Mouse (Mus musculus): Measurements from ENCODE around the gene Rhot2. TPM values are rescaled to one million over a fixed set of nuclear protein-coding genes. Genes with fewer than 3 reads are reported as not detected.

Gene Rhot2
- 10 to 100 TPM; 32.6 to 40.3 TPM for polyA plus RNA-seq (2017; shearing (Covaris generic))

DNA sequence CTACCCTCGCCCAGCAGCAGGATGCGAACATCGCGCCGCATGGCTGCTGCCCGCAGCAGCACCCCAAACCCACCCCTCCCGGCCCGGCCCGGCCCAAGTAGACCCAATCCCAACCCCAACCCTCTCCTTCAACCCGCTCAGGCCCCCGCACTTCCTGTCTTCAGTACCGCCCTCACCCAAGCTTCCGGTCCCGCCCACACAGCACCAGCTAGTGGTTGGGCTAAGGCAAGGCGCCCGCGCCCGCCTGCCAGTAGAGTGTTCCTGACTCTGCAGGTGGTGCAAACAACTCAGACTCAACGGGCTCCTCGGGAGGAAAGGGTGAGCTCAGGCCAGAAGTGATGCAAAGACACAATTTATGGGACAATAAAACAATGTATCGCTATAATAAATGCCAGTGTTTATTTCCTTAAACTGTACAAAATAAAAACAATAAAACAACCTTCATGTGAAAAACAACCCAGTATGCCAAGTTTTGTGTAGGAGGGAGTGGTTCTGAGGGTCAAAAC lies at the start of gene Rhot2:
TSS of gene Rhot2 (minus strand) at position 456 of the 506 bp plus-strand sequence.

DNA sequence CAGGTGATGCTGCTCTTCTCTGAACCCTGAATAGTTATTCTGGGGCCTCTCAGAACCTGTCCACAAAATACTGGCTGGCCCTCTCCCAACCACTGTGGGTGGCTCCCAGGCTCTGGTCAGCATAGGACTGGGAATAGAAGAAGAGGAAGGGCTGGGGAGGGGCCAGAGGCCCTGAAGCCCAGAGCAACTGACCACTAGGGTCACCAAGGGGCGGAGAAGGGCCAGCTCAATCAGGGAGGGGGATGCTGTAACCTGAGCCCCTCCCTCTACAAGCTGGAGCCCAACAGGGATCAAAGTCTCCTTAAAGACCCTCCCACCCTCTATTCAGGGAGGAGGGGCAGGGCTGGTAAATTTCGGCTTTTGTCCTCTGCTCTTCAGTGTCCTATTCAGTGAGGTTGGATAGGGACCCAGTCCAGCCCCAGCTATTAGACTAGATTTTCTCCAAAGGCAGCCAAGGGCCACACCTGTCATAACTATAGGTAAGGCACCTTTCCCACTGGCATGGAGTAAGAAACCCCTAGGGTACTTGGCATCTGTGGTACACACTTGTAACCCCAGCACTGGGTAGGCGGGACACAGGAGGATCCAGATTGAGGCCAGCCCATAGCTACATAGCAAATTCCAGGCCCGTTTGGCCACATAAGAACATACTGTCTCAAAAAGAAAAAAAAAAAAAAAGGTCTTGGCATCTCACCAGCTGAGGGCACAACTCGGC lies 35.7 kb upstream of the Rhot2 start, which contains the start of gene Wfikkn1:
TSS of gene Wfikkn1 (minus strand) at position 663 of the 715 bp plus-strand sequence.

GRCm38 (mm10) chr17:25874721-25875170 lies 30.1 kb upstream of the Rhot2 start, which contains the start of gene Mettl26:
TSS of gene Mettl26 (plus strand) at chr17:25875074.

GRCm38 (mm10) chr17:25868601-25869191 lies 24.0 kb upstream of the Rhot2 start, which contains the start of gene Mcrip2:
TSS of gene Mcrip2 (minus strand) at chr17:25868764.

DNA sequence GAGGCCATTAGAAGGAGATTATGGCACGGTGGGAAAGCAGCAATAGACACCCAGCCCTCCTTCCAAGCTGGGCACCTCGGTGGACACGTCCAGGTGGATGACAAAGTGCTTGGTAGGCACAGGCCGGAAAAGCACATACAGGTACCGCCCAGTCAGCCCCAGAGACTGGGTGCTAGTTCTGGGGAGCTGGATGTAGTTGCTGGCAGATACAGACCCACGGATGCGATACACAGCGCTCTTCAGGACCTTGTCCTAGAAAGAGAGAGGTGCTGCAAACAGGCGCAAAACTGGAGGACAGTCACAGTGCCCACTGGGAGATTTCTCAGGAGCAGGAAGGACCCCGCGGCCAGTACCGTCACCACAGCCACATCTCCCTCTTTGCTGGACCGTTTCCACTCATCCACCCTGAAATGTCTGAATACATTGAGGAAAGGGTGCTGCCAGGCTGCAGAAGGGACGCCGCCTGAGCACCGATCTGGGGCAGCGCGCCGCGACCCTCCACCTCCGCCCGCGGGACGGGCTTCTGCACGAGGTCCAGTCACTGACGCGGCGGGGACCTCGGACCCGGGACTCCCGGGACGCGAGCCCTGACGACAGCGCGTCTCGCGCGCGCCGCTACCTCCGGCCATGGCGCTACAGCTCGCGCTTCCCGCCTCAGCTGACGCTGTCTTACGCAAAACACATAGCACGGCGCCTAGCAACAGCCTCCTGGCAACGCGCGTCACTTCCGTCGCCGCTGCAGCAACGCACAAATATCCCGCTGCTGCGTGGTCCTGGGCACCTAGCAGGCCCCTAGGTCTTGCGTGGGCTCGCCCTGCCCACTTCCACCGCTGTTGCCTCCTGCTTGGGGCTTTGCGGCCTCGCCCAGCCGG lies 16.4 kb upstream of the Rhot2 start, which contains the start of gene Wdr90:
TSS of gene Wdr90 (minus strand) at position 670 of the 872 bp plus-strand sequence.

DNA sequence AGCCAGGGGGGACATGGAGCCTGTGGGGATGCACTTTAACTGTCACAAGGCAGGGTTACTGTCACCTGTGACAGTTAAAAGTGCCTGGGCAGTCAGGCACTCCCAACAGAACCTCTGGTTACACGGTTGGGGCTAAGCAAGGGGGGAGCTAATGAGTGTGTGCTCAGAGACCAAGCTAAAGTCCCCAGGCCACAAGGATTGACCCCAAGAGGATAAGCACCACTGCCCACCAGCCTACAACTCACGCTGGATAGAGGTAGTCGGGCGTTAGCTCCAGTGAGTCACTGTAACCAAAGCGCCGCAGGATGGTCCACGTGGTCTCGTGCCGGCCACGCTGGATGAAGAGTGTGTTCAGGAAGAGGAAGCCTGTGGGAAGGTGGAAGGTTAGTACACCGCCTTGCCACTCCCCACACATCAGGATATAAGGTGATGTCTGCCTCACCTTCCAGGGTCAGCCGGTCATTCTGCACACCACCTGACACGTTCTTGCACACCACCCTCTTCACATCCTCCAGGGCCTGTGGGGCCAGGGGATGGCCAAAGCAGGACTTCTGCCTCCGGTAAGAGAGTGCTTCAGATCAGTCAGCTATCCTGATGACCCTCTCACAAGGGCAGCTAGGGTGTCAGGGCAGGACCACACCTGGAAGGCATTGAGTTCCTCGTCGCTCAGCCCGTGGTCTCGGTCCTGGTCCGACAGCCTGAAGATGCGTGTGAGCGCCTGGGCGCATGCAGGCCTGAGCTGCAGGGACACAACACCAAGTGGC lies 3.4 kb downstream of the Rhot2 start, which contains the start of gene Gm20683:
TSS of gene Gm20683 (minus strand) at position 647 of the 764 bp plus-strand sequence.

GRCm38 (mm10) chr17:25837076-25837410 lies 7.6 kb downstream of the Rhot2 start, which contains the start of gene Rhbdl1:
TSS of gene Rhbdl1 (minus strand) at chr17:25837295.

GRCm38 (mm10) chr17:25833291-25833663 lies 11.4 kb downstream of the Rhot2 start, which contains the start of gene Stub1:
TSS of gene Stub1 (minus strand) at chr17:25833404.

DNA sequence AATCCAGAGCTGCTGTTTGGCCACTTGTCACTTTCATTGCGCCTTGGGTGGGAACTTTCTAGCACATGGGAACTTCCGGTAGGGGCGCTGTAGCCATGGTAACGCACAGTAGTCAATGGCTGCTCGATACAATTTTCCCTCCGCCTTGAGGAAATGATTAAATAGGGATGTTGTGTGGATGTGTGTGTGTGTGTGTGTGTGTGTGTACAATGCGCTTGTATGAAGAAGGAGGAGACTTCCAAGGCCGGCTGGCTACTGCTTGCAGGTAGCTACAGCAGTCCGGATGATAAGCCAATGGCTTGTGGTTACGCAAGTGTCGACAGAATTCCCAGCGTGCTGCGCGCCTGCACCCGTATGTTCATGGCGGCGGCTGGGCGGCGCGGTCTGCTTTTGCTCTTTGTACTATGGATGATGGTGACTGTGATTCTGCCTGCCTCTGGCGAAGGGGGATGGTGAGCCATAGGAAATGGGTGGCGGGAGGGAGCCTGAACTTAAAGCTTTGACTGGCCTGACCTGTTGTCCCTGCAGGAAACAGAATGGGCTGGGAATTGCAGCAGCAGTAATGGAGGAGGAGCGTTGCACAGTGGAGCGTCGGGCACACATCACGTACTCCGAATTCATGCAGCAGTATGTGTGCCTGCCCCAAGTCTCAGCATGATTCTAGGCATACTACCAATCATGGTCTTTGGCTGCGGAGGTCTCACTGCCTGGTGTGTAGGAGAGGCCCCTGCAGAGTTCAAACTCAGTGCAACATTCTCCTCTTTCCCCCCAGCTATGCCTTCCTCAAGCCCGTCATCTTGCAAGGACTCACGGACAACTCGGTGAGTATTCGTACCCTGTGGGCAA lies 15.7 kb downstream of the Rhot2 start, which contains the start of gene Jmjd8:
TSS of gene Jmjd8 (plus strand) at position 156 of the 846 bp plus-strand sequence.

DNA sequence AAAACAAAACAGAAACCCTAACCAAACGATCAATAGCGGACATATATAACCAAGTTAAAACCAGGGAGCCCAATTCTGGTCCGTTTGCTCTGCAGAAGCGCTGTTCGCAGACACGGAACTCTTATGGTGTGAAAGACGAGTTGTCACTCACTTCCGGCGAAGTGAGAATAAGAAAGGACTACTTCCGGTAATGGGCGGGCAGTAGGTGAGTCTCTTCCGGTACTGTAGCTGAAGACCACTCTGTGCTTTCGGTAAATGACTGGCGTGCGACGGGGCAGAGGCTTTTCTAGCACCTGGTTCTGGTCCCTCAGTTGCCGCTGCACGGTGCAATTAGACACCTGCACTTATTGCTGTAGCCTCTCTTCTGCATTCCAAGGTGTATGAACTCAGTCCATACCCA lies 21.2 kb downstream of the Rhot2 start, which contains the start of gene Wdr24:
TSS of gene Wdr24 (plus strand) at position 176 of the 400 bp plus-strand sequence.

GRCm38 (mm10) chr17:25808789-25809605 lies 35.7 kb downstream of the Rhot2 start, which contains the start of gene Fbxl16:
TSS of gene Fbxl16 (plus strand) at chr17:25809085.

GRCm38 (mm10) chr17:25796951-25797369 lies 47.7 kb downstream of the Rhot2 start, which contains the start of gene Metrn:
TSS of gene Metrn (minus strand) at chr17:25797136.

DNA sequence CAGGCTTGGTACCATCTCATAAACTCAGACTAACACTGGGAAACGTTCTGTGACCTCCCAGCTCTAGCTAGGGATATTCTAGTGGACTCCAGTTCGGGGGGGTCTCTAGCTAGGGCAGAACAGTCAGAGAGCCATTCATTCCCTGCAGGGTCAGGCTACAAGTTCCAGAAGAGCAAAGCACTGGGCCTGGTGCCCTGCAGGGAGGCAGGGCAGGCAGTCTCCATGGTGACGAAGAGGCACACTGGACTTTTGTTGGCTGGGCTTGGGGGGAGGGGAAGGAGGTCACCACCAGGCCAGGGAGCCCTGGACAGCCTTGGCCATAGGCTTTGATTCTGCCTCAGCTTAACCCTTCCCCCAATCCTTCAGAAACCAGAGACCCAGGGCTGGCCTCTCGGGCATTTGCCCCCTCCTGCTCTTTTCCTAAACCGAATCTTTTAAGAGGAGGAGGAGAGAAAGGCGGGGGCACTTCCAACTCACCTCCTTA lies 49.0 kb downstream of the Rhot2 start, which contains the start of gene AC134908.4:
TSS of gene AC134908.4 (minus strand) at position 51 of the 484 bp plus-strand sequence.

GRCm38 (mm10) chr17:25792615-25793014 lies 52.0 kb downstream of the Rhot2 start, which contains the start of gene Fam173a:
TSS of gene Fam173a (minus strand) at chr17:25792901.

Other genes starting within 250 kb of the Rhot2 start
- gene Gng13, start 127.7 kb downstream of the Rhot2 start, polyA plus RNA-seq (2017; shearing (Covaris generic)): not detected
- gene Chtf18, start 117.4 kb downstream of the Rhot2 start, polyA plus RNA-seq (2017; shearing (Covaris generic)): 1 to 10 TPM; 5.2 to 5.4 TPM
- 10 to 100 TPM; 15.3 to 15.4 TPM for gene Rpusd1, start 117.2 kb downstream of the Rhot2 start, polyA plus RNA-seq (2017; shearing (Covaris generic))
- gene Mslnl, start 108.8 kb downstream of the Rhot2 start, polyA plus RNA-seq (2017; shearing (Covaris generic)): not detected
- gene Msln, start 90.5 kb downstream of the Rhot2 start, polyA plus RNA-seq (2017; shearing (Covaris generic)): under 1 TPM in 1 of 2 experiments, not detected in 1; 0.26 TPM
- 10 to 100 TPM; 18.7 to 25.8 TPM for gene Narfl, start 71.1 kb downstream of the Rhot2 start, polyA plus RNA-seq (2017; shearing (Covaris generic))
- 10 to 100 TPM; 46.8 to 50.3 TPM for gene Haghl, start 59.2 kb downstream of the Rhot2 start, polyA plus RNA-seq (2017; shearing (Covaris generic))
- under 1 TPM; 0.59 to 0.72 TPM for gene Ccdc78, start 58.3 kb downstream of the Rhot2 start, polyA plus RNA-seq (2017; shearing (Covaris generic))
- 100 to 1,000 TPM; 177 to 212 TPM for gene Fam173a, start 52.0 kb downstream of the Rhot2 start, polyA plus RNA-seq (2017; shearing (Covaris generic))
- 1 to 10 TPM in 1 of 2 experiments, not detected in 1; 1.1 TPM for gene AC134908.4, start 49.2 kb downstream of the Rhot2 start, polyA plus RNA-seq (2017; shearing (Covaris generic))
- 10 to 100 TPM; 37.5 to 46.1 TPM for gene Metrn, start 47.7 kb downstream of the Rhot2 start, polyA plus RNA-seq (2017; shearing (Covaris generic))
- not detected for gene Fbxl16, start 35.8 kb downstream of the Rhot2 start, polyA plus RNA-seq (2017; shearing (Covaris generic))
- 10 to 100 TPM; 22.8 to 29.5 TPM for gene Wdr24, start 21.2 kb downstream of the Rhot2 start, polyA plus RNA-seq (2017; shearing (Covaris generic))
- gene Jmjd8, start 16.0 kb downstream of the Rhot2 start, polyA plus RNA-seq (2017; shearing (Covaris generic)): 10 to 100 TPM; 16.2 to 25.7 TPM
- gene Stub1, start 11.4 kb downstream of the Rhot2 start, polyA plus RNA-seq (2017; shearing (Covaris generic)): 100 to 1,000 TPM; 130 TPM
- 1 to 10 TPM; 1.5 to 3.3 TPM for gene Rhbdl1, start 7.6 kb downstream of the Rhot2 start, polyA plus RNA-seq (2017; shearing (Covaris generic))
- gene Gm20683, start 3.1 kb downstream of the Rhot2 start, polyA plus RNA-seq (2017; shearing (Covaris generic)): 1 to 10 TPM; 2.5 to 3.2 TPM
- gene Wdr90, start 16.6 kb upstream of the Rhot2 start, polyA plus RNA-seq (2017; shearing (Covaris generic)): 10 to 100 TPM in 1 of 2 experiments, 1 to 10 TPM in 1; 5.7 to 11.5 TPM
- gene Mcrip2, start 23.9 kb upstream of the Rhot2 start, polyA plus RNA-seq (2017; shearing (Covaris generic)): 1 to 10 TPM; 4.5 to 5.5 TPM
- 100 to 1,000 TPM in 1 of 2 experiments, 10 to 100 TPM in 1; 82.0 to 102 TPM for gene Mettl26, start 30.2 kb upstream of the Rhot2 start, polyA plus RNA-seq (2017; shearing (Covaris generic))
- 1 to 10 TPM; 1.5 to 1.9 TPM for gene Wfikkn1, start 36.0 kb upstream of the Rhot2 start, polyA plus RNA-seq (2017; shearing (Covaris generic))
- 10 to 100 TPM; 15.4 to 25.0 TPM for gene Rab40c, start 74.9 kb upstream of the Rhot2 start, polyA plus RNA-seq (2017; shearing (Covaris generic))
- 10 to 100 TPM; 25.0 to 52.5 TPM for gene Pigq, start 100.1 kb upstream of the Rhot2 start, polyA plus RNA-seq (2017; shearing (Covaris generic))
- not detected for gene Nhlrc4, start 100.1 kb upstream of the Rhot2 start, polyA plus RNA-seq (2017; shearing (Covaris generic))
- under 1 TPM in 1 of 2 experiments, not detected in 1; 0.17 TPM for gene A930017K11Rik, start 107.7 kb upstream of the Rhot2 start, polyA plus RNA-seq (2017; shearing (Covaris generic))
- gene Capn15, start 140.9 kb upstream of the Rhot2 start, polyA plus RNA-seq (2017; shearing (Covaris generic)): 10 to 100 TPM; 21.3 to 28.1 TPM
- 10 to 100 TPM; 10.7 to 12.3 TPM for gene Rab11fip3, start 224.7 kb upstream of the Rhot2 start, polyA plus RNA-seq (2017; shearing (Covaris generic))
- gene Decr2, start 245.5 kb upstream of the Rhot2 start, polyA plus RNA-seq (2017; shearing (Covaris generic)): 10 to 100 TPM; 23.0 to 30.8 TPM